Mouse (Mus musculus): Measurements from ENCODE around the gene Trp53rkb. TPM values are rescaled to one million over a fixed set of nuclear protein-coding genes. Genes with fewer than 3 reads are reported as not detected.
"Not testable (repeated sequence)": the region's sequence is repeated elsewhere in the genome, so short reads cannot be mapped to it uniquely, and the experiment has no call there.

Gene Trp53rkb
- total RNA-seq (2014; rRNA removed; ENCODE audit: low replicate concordance) (5.6 and 6.2 TPM in 2 replicates), polyA plus RNA-seq (2015; fragmentation: Nextera tagmentation; extraction: Ambion mirVana) (3.9 TPM in 2 replicates)

GRCm38 (mm10) chr2:166792355-166792754 lies at the start of gene Trp53rkb:
Trp53rkb (plus strand) TSS chr2:166792531.
- Histone ChIP-seq H3K36me3 (replicated peaks; ENCODE audit: control insufficient read depth, insufficient read depth, low read length) (peaks cover 16% of the 10 kb centered on the region; the same call in 1 of the 2 replicates), H3K27me3 (ENCODE audit: control insufficient read depth, insufficient read depth, low read length) (no peaks in the 10 kb centered on the region), H3K4me2 (ENCODE audit: low read depth, low read length) (peak within 1 kb of the TSS; percentile 81), H3K9ac (replicated peaks; ENCODE audit: low read depth, low read length) (peak within 1 kb of the TSS; percentile 73), H3K9me3 (replicated peaks; ENCODE audit: control insufficient read depth, low read length) (no peaks in the 10 kb centered on the region), H3K4me1 (ENCODE audit: control insufficient read depth, insufficient read depth) (peaks cover 14% of the 10 kb centered on the region), H3K27ac (ENCODE audit: low read depth) (peak within 1 kb of the TSS; percentile 77), H3K4me3 (ENCODE audit: low read depth, low read length) (peak within 1 kb of the TSS; percentile 79)
- TF ChIP-seq CTCF (IDR thresholded peaks at IDR 0.05; ENCODE audit: low read depth): no peak
- no peak for TF ChIP-seq EP300 (IDR thresholded peaks at IDR 0.05; ENCODE audit: low read depth)
- no peak for ATAC-seq (ENCODE audit: insufficient read depth, low read depth)
- DNase-seq (ENCODE audit: low spot score): no peak
- WGBS: 72% methylated on average over 5 of the region's 5 CpGs

- Histone ChIP-seq H3K27ac (ENCODE audit: low read depth) (no peak overlapping the region), H3K9ac (replicated peaks; ENCODE audit: low read depth, low read length) (no peak overlapping the region), H3K4me3 (ENCODE audit: low read depth, low read length) (no peak overlapping the region), H3K36me3 (replicated peaks; ENCODE audit: control insufficient read depth, insufficient read depth, low read length) (no peaks in the 10 kb centered on the region), H3K27me3 (ENCODE audit: control insufficient read depth, insufficient read depth, low read length) (no peaks in the 10 kb centered on the region), H3K4me2 (ENCODE audit: low read depth, low read length) (no peak overlapping the region), H3K4me1 (ENCODE audit: control insufficient read depth, insufficient read depth) (no peaks in the 10 kb centered on the region), H3K9me3 (replicated peaks; ENCODE audit: control insufficient read depth, low read length) (no peaks in the 10 kb centered on the region)
- no peak for ATAC-seq (ENCODE audit: insufficient read depth, low read depth)
- 65% methylated on average over 4 of the region's 4 CpGs for WGBS
- DNase-seq (ENCODE audit: low spot score): no peak
- TF ChIP-seq EP300 (IDR thresholded peaks at IDR 0.05; ENCODE audit: low read depth): no peak
- no peak for TF ChIP-seq CTCF (IDR thresholded peaks at IDR 0.05; ENCODE audit: low read depth)
Measured at GRCm38 (mm10) chr2:166743504-166743903, 48.8 kb upstream of the Trp53rkb start.

GRCm38 (mm10) chr2:166744433-166744832 lies 47.9 kb upstream of the Trp53rkb start:
- Histone ChIP-seq H3K27ac (ENCODE audit: low read depth) (no peak overlapping the region), H3K27me3 (ENCODE audit: control insufficient read depth, insufficient read depth, low read length) (no peaks in the 10 kb centered on the region), H3K4me2 (ENCODE audit: low read depth, low read length) (no peak overlapping the region), H3K4me1 (ENCODE audit: control insufficient read depth, insufficient read depth) (no peaks in the 10 kb centered on the region), H3K4me3 (ENCODE audit: low read depth, low read length) (no peak overlapping the region), H3K36me3 (replicated peaks; ENCODE audit: control insufficient read depth, insufficient read depth, low read length) (no peaks in the 10 kb centered on the region), H3K9ac (replicated peaks; ENCODE audit: low read depth, low read length) (no peak overlapping the region), H3K9me3 (replicated peaks; ENCODE audit: control insufficient read depth, low read length) (no peaks in the 10 kb centered on the region)
- DNase-seq (ENCODE audit: low spot score) (no peak), ATAC-seq (ENCODE audit: insufficient read depth, low read depth) (no peak)
- 60% methylated on average over 7 of the region's 7 CpGs for WGBS
- TF ChIP-seq EP300 (IDR thresholded peaks at IDR 0.05; ENCODE audit: low read depth) (no peak), CTCF (IDR thresholded peaks at IDR 0.05; ENCODE audit: low read depth) (no peak)

GRCm38 (mm10) chr2:166745849-166746248 lies 46.5 kb upstream of the Trp53rkb start:
- ATAC-seq (ENCODE audit: insufficient read depth, low read depth): peak; percentile 8; the same call in 1 of the 2 replicates
- TF ChIP-seq EP300 (IDR thresholded peaks at IDR 0.05; ENCODE audit: low read depth): no peak
- TF ChIP-seq CTCF (IDR thresholded peaks at IDR 0.05; ENCODE audit: low read depth): no peak
- H3K4me2 ChIP-seq (ENCODE audit: low read depth, low read length): no peak overlapping the region

GRCm38 (mm10) chr2:166746261-166746913 lies 45.9 kb upstream of the Trp53rkb start:
- H3K4me2 ChIP-seq (ENCODE audit: low read depth, low read length); ATAC-seq (ENCODE audit: insufficient read depth, low read depth); H3K4me3 ChIP-seq (ENCODE audit: low read depth, low read length); DNase-seq (ENCODE audit: low spot score); H3K4me1 ChIP-seq (ENCODE audit: control insufficient read depth, insufficient read depth); H3K9ac ChIP-seq (replicated peaks; ENCODE audit: low read depth, low read length); H3K27me3 ChIP-seq (ENCODE audit: control insufficient read depth, insufficient read depth, low read length); H3K36me3 ChIP-seq (replicated peaks; ENCODE audit: control insufficient read depth, insufficient read depth, low read length); H3K27ac ChIP-seq (ENCODE audit: low read depth); H3K9me3 ChIP-seq (replicated peaks; ENCODE audit: control insufficient read depth, low read length): not testable (repeated sequence)
- 42% methylated on average over 14 of the region's 14 CpGs for WGBS

More at GRCm38 (mm10) chr2:166745849-166746248, 46.5 kb upstream of the Trp53rkb start:
- Histone ChIP-seq H3K4me1 (ENCODE audit: control insufficient read depth, insufficient read depth) (no peaks in the 10 kb centered on the region), H3K36me3 (replicated peaks; ENCODE audit: control insufficient read depth, insufficient read depth, low read length) (no peaks in the 10 kb centered on the region), H3K4me3 (ENCODE audit: low read depth, low read length) (no peak overlapping the region), H3K9me3 (replicated peaks; ENCODE audit: control insufficient read depth, low read length) (no peaks in the 10 kb centered on the region), H3K27me3 (ENCODE audit: control insufficient read depth, insufficient read depth, low read length) (no peaks in the 10 kb centered on the region), H3K9ac (replicated peaks; ENCODE audit: low read depth, low read length) (no peak overlapping the region), H3K27ac (ENCODE audit: low read depth) (no peak overlapping the region)
- no peak for DNase-seq (ENCODE audit: low spot score)
- whole genome bisulfite sequencing: 65% methylated on average over 9 of the region's 9 CpGs
